Mouse (Mus musculus) thymus, postnatal 36 days (tissue): ENCODE measurements around the gene Zmat5.

Experiments
- DNase-seq, 2 experiments: peaks; one replicate each; pipeline ENCODE4 v3.0.0; 2022; ENCODE audit warnings: mixed read lengths in 2 of 2

Gene Zmat5

GRCm38 (mm10) chr11:4704072-4704964 is at the start of gene Zmat5, which contains the start of gene Uqcr10:
Gene Zmat5, plus strand, starts transcription at chr11:4704678.
Gene Uqcr10, minus strand, starts transcription at chr11:4704342.
- peak; percentile 91 to 92 for DNase-seq

GRCm38 (mm10) chr11:4659818-4660217 is 44.7 kb upstream of the Zmat5 start:
- DNase-seq: no peak

- DNase-seq: no peak
These were observed 44.0 kb upstream of the Zmat5 start for GRCm38 (mm10) chr11:4660309-4661025.

GRCm38 (mm10) chr11:4661324-4661723 is 43.2 kb upstream of the Zmat5 start:
- no peak for DNase-seq

- no peak for DNase-seq
These were observed 42.5 kb upstream of the Zmat5 start for GRCm38 (mm10) chr11:4661871-4662495.

- no peak for DNase-seq
These were observed 42.0 kb upstream of the Zmat5 start for GRCm38 (mm10) chr11:4662496-4662878.

GRCm38 (mm10) chr11:4671736-4672135 is 32.7 kb upstream of the Zmat5 start:
- DNase-seq: no peak

GRCm38 (mm10) chr11:4674593-4674992 is 29.9 kb upstream of the Zmat5 start:
- no peak for DNase-seq

- no peak for DNase-seq
These were observed 29.3 kb upstream of the Zmat5 start for GRCm38 (mm10) chr11:4675126-4675562.

- DNase-seq: no peak
These were observed 28.8 kb upstream of the Zmat5 start for GRCm38 (mm10) chr11:4675693-4676092.

GRCm38 (mm10) chr11:4677250-4677872 is 27.1 kb upstream of the Zmat5 start:
- DNase-seq: no peak

GRCm38 (mm10) chr11:4678700-4679440 is 25.6 kb upstream of the Zmat5 start:
- no peak for DNase-seq

- DNase-seq: no peak
These were observed 25.0 kb upstream of the Zmat5 start for GRCm38 (mm10) chr11:4679441-4679832.

- DNase-seq: no peak
These were observed 24.4 kb upstream of the Zmat5 start for GRCm38 (mm10) chr11:4680126-4680525.

GRCm38 (mm10) chr11:4683516-4683915 is 21.0 kb upstream of the Zmat5 start:
- DNase-seq: no peak

- no peak for DNase-seq
These were observed 20.3 kb upstream of the Zmat5 start for GRCm38 (mm10) chr11:4684186-4684585.

- DNase-seq: no peak
These were observed 19.4 kb upstream of the Zmat5 start for GRCm38 (mm10) chr11:4685071-4685470.

GRCm38 (mm10) chr11:4685510-4685909 is 19.0 kb upstream of the Zmat5 start:
- DNase-seq: no peak

- no peak for DNase-seq
These were observed 17.5 kb upstream of the Zmat5 start for GRCm38 (mm10) chr11:4687027-4687426.

- no peak for DNase-seq
These were observed 16.6 kb upstream of the Zmat5 start for GRCm38 (mm10) chr11:4687874-4688273.

GRCm38 (mm10) chr11:4688632-4689380 is 15.7 kb upstream of the Zmat5 start:
- no peak for DNase-seq
